Mouse (Mus musculus) CH12.LX (cell line): ENCODE data around the gene Slc43a2.

Experiments used
- E2F4 ChIP-seq: IDR thresholded peaks from 2 replicates; pipeline ENCODE4 v1.6.1; 2011; ENCODE audit warnings: low read depth, low read length, improper control_type of control experiment; ENCODE audit not compliant: insufficient replicate concordance
- ELF1 ChIP-seq: IDR thresholded peaks from 2 replicates; pipeline ENCODE4 v1.6.1; 2014; ENCODE audit warnings: low read depth, mild to moderate bottlenecking, inconsistent platforms, low read length, improper control_type of control experiment
- ETS1 ChIP-seq: conservative IDR thresholded peaks from 2 replicates; pipeline ENCODE4 v1.6.1; 2012; ENCODE audit warnings: low read depth, mild to moderate bottlenecking, inconsistent platforms, low read length, improper control_type of control experiment, moderate library complexity
- GABPA ChIP-seq: IDR thresholded peaks from 2 replicates; pipeline ENCODE4 v1.6.1; 2012; ENCODE audit warnings: low read depth, low read length, improper control_type of control experiment, inconsistent platforms; ENCODE audit not compliant: insufficient replicate concordance
- NELFE ChIP-seq: IDR thresholded peaks from 2 replicates; pipeline ENCODE4 v1.6.1; 2011; ENCODE audit warnings: low read depth, low read length, improper control_type of control experiment
- POLR2A ChIP-seq: IDR thresholded peaks from 2 replicates; pipeline ENCODE4 v1.6.1; 2011; ENCODE audit warnings: low read depth, mild to moderate bottlenecking, improper control_type of control experiment, low read length
- UBTF ChIP-seq: IDR thresholded peaks from 2 replicates; pipeline ENCODE4 v1.6.1; 2012; ENCODE audit warnings: low read depth, mild to moderate bottlenecking, inconsistent platforms, low read length, improper control_type of control experiment, moderate library complexity

GRCm38 (mm10) chr11:75519834-75520633, 11.5 kb upstream of the Slc43a2 start:
- no peak for TF ChIP-seq POLR2A
- no peak for TF ChIP-seq GABPA
- TF ChIP-seq E2F4 = no peak
- no peak for TF ChIP-seq NELFE
- TF ChIP-seq ELF1 = no peak
- TF ChIP-seq ETS1 = no peak
- TF ChIP-seq UBTF = no peak
